Mouse (Mus musculus) lung, postnatal 0 days (tissue): ENCODE results near the gene Gtf2i. TPM values are rescaled to one million over a fixed set of nuclear protein-coding genes. Genes with fewer than 3 reads are reported as not detected.

ENCODE experiments used
- ATAC-seq: fragments of 200-750 bp; cut with Nextera tagmentation; 2 replicates; pipeline ENCODE4 v1.8.0; 2017; ENCODE audit warnings: moderate library complexity
- DNase-seq: peaks from one replicate; pipeline ENCODE4 v3.0.0-alpha.2; 2016; ENCODE audit warnings: low spot score
- H3K27ac ChIP-seq: fragments of 300-500 bp; sonication (generic); 2 replicates; pipeline ENCODE4 v1.5.1; 2014; ENCODE audit warnings: antibody characterized with exemption, mild to moderate bottlenecking, low read length, mixed read lengths
- H3K27me3 ChIP-seq: fragments of 300-500 bp; sonication (generic); replicated peaks from 2 replicates; pipeline ENCODE4 v1.6.1; 2014; ENCODE audit warnings: low read length, mixed read lengths; ENCODE audit not compliant: insufficient read depth
- H3K36me3 ChIP-seq: fragments of 300-500 bp; sonication (generic); 2 replicates; pipeline ENCODE4 v1.6.1; 2014; ENCODE audit warnings: low read length, mixed read lengths; ENCODE audit not compliant: insufficient read depth
- H3K4me1 ChIP-seq: fragments of 300-500 bp; sonication (generic); 2 replicates; pipeline ENCODE4 v1.6.1; 2014; ENCODE audit warnings: antibody characterized with exemption, low read depth, low read length, mixed read lengths; ENCODE audit not compliant: insufficient read depth
- H3K4me2 ChIP-seq: fragments of 300-500 bp; sonication (generic); replicated peaks from 2 replicates; pipeline ENCODE4 v1.6.1; 2014; ENCODE audit warnings: low read depth, mild to moderate bottlenecking, low read length, moderate library complexity, mixed read lengths
- H3K4me3 ChIP-seq: fragments of 300-500 bp; sonication (generic); 2 replicates; pipeline ENCODE4 v1.5.1; 2014; ENCODE audit warnings: low read depth, low read length
- H3K9ac ChIP-seq: fragments of 300-500 bp; sonication (generic); replicated peaks from 2 replicates; pipeline ENCODE4 v1.6.1; 2014; ENCODE audit warnings: low read depth, mild to moderate bottlenecking
- H3K9me3 ChIP-seq: fragments of 300-500 bp; sonication (generic); 2 replicates; pipeline ENCODE4 v1.6.1; 2016; ENCODE audit warnings: low read length, mixed read lengths
- CTCF ChIP-seq: IDR thresholded peaks from 2 replicates; pipeline ENCODE4 v1.5.1; 2016; ENCODE audit warnings: antibody characterized with exemption, mild to moderate bottlenecking
- EP300 ChIP-seq: IDR thresholded peaks from 2 replicates; pipeline ENCODE4 v1.6.1; 2016; ENCODE audit warnings: antibody characterized with exemption, mild to moderate bottlenecking, control low read depth
- WGBS: fragments of 180-500 bp; shearing (Covaris S2); extraction: QIAGEN DNeasy Blood & Tissue Kit; methylation state at CpG from one replicate; pipeline ENCODE4 v1.1.7; 2014; 5-methylcytosine and 5-hydroxymethylcytosine counted together
- polyA plus RNA-seq: library from polyadenylated mRNA; unstranded; fragments of >200 nt; fragmentation: Nextera tagmentation; extraction: Ambion mirVana; gene quantifications from 2 replicates; pipeline ENCODE4 v1.2.1, GENCODE M21; 2015

Gene Gtf2i
- polyA plus RNA-seq, 1 experiment from 2014 or later = 84.9 TPM

- WGBS = 38% methylated on average over 7 of the region's 7 CpGs
- H3K4me3 ChIP-seq = no peak overlapping the region
- no peak for ATAC-seq
- H3K9me3 ChIP-seq = no peaks in the 10 kb centered on the region
- H3K36me3 ChIP-seq = no peaks in the 10 kb centered on the region
- H3K27me3 ChIP-seq = no peaks in the 10 kb centered on the region
- H3K4me2 ChIP-seq = no peak overlapping the region
- no peak for TF ChIP-seq EP300
- H3K4me1 ChIP-seq = peaks cover 11% of the 10 kb centered on the region; the same call in 1 of the 2 replicates
- DNase-seq = peak; percentile 40
- peak overlapping the region; percentile 91; the same call in 1 of the 2 replicates for H3K27ac ChIP-seq
- no peak overlapping the region for H3K9ac ChIP-seq
Observed at GRCm38 (mm10) chr5:134316721-134317120, 2.2 kb upstream of the Gtf2i start.

DNA sequence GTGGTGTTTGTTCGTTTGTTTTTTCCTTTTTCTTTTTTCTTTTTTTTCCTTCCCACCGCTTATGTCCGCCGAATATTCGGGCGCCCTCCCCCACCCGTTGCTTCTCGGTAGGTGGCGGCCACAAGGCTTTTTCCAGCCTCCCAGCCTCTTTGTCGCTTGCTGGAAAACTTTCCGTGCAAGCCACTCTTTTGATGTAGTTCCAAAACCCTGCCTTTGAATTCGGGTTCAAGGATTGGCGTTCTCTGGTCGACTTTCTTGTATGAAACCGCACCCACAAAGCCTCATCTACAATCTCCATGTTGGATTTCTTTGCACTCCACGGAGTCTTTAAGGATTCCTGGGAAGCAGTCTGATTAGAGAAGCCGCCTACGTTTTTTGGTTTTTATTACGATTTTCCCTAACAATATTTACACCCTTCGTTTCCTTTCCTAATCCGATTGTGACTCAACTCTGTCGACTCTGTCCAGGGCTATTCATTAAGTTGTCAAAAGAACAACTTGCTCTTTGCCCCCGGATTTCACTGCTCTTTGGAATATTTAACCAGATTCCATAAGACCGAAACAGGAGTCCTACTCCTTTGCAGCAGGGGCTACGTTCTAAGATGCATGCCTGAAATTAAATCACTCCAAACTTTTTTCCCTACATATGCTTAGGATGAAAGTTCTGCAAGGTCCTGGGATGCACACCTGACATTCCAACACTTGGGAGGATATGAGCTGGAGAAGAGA, 1.2 kb upstream of the Gtf2i start:
- DNase-seq (peak; percentile 83), ATAC-seq (no peak)
- Histone ChIP-seq H3K27me3 (no peaks in the 10 kb centered on the region), H3K36me3 (no peaks in the 10 kb centered on the region), H3K9me3 (no peaks in the 10 kb centered on the region), H3K4me2 (peak overlapping the region; percentile 78), H3K4me1 (peaks cover 15% of the 10 kb centered on the region; the same call in 1 of the 2 replicates), H3K9ac (peak overlapping the region; percentile 72), H3K27ac (peak overlapping the region; percentile 91), H3K4me3 (peak overlapping the region; percentile 94)
- TF ChIP-seq CTCF (peak; percentile 41), EP300 (0 out of 2 replicates have a peak, but pooled peaks have one; percentile 26)
- WGBS = 2% methylated on average over 25 of the region's 25 CpGs

DNA sequence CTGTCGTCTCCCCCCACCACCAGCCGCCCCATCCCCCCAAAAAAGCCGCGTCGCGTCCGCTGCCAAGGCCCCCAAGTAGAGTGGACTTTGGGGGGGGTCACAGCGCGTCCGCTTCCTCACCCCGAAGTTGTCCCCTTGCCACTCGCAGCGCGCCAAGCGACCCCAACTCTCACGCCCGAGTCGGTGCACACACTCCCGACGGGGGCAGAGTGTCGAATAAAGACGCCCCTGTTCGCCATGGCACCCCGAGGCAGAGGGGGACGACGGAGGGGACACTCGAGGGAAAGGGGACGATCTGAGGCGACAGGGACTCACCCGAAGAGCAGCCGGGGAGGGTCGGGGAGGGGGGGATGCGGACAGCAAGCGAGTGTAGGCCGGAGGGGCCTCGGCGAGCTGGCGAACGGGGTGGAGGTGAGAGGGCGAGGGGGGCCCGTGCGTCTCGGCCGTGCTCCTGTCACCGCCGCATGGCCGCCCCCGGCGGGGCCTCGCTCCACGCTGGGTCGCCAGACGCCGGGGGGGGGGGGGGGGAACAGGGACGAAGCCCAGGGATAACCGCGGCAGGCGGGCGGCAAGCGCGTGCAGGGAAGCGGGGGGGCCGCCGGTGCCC, 389 bp downstream of the Gtf2i start:
- peaks cover 15% of the 10 kb centered on the region; the same call in 1 of the 2 replicates for H3K4me1 ChIP-seq
- H3K4me2 ChIP-seq = peak overlapping the region; percentile 78
- no peaks in the 10 kb centered on the region for H3K9me3 ChIP-seq
- no peak for DNase-seq
- 1% methylated on average over 28 of the region's 64 CpGs for WGBS
- H3K36me3 ChIP-seq = no peaks in the 10 kb centered on the region
- peak overlapping the region; percentile 99 for H3K27ac ChIP-seq
- H3K9ac ChIP-seq = peak overlapping the region; percentile 94
- H3K4me3 ChIP-seq = peak overlapping the region; percentile 94
- no peak for TF ChIP-seq EP300
- TF ChIP-seq CTCF = 0 out of 2 replicates have a peak, but pooled peaks have one; percentile 11
- H3K27me3 ChIP-seq = no peaks in the 10 kb centered on the region
- peak; percentile 37 for ATAC-seq

- H3K4me2 ChIP-seq = peak overlapping the region; percentile 78
- H3K4me3 ChIP-seq = peak overlapping the region; percentile 94
- DNase-seq = peak; percentile 97
Observed at GRCm38 (mm10) chr5:134313451-134314067, 1.0 kb downstream of the Gtf2i start.

DNA sequence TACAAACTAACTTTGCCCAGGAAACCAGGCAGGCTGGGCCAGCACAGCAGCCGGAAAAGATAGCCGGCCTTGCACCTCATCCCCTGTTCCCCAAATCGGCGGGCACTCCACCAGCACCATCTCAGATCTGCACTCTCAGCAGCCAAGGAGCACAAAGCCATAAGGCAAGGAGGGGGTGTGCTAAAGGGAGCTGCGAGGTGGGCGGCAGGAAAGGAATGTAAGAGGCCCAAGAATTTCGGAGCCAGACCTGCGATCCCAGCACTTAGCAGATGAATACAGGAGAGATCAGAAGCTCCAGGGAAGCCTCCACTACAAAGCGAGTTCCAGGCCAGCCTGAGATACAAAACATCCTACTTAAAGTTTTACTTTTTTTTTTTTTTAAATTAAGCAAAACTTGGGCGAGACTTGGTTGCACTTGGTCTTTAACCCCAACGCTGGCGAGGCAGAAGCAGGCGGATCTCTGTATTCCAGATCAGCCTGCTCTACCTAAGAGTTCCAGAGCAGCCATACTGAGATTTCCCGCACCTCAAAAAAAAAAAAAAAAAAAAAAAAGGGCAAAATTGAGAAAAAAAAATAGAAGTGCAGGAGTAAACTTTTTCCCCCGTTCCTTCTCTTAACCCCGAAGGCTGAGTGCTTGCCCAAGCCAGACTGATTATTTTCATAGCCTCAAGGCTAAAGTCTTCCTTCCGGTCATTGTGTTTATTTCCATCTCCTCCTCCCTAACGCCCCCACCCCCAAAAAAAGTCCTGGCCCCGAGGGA, 1.7 kb downstream of the Gtf2i start:
- Histone ChIP-seq H3K4me3 (peak overlapping the region; percentile 94), H3K27me3 (no peaks in the 10 kb centered on the region), H3K27ac (peak overlapping the region; percentile 99), H3K36me3 (no peaks in the 10 kb centered on the region), H3K4me2 (peak overlapping the region; percentile 78), H3K9me3 (no peaks in the 10 kb centered on the region), H3K4me1 (peaks cover 15% of the 10 kb centered on the region; the same call in 1 of the 2 replicates), H3K9ac (peak overlapping the region; percentile 23; the same call in 1 of the 2 replicates)
- DNase-seq = peak; percentile 36
- TF ChIP-seq EP300 = no peak
- TF ChIP-seq CTCF = no peak
- ATAC-seq = no peak
- WGBS = 3% methylated on average over 19 of the region's 19 CpGs

More at GRCm38 (mm10) chr5:134313451-134314067, 1.0 kb downstream of the Gtf2i start:
- WGBS = 0% methylated on average over 58 of the region's 68 CpGs
- Histone ChIP-seq H3K27ac (peak overlapping the region; percentile 99), H3K36me3 (no peaks in the 10 kb centered on the region), H3K9me3 (no peaks in the 10 kb centered on the region), H3K9ac (peak overlapping the region; percentile 94), H3K27me3 (no peaks in the 10 kb centered on the region), H3K4me1 (peaks cover 15% of the 10 kb centered on the region; the same call in 1 of the 2 replicates)
- TF ChIP-seq EP300 = no peak
- ATAC-seq = peak; percentile 84
